In the genomic region with DNA sequence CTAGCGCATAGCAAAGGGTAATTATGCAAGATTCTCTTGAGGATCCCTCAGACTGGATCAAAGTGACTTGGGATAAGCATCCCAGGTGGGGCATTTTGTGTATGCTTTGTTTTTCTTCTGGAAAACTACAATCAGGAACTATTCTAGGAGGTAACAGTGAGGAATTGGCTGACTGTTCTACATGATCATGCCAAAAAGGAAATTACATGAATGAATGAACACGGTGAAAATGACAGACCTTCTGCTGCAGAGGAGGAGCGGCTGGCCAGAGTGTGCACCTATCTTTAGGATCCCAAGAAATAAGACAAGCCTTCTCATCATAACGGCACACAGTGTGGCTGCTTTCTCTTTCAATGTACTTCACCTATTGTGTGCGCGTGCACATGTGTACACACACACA, we compare ENCODE assay signal across 17 mouse cellular contexts.
A peak's percentile ranks its signal among the peaks of the same experiment; 100 is the strongest.
DNase-seq lines count a peak whose midpoint lies in the region; TF ChIP-seq lines count a peak whose summit lies in the region.
"Had no signal": no experiment of that assay in that cellular context is flagged by ENCODE, and none has a peak within 500 bp of the region (broad histone marks: within the 10 kb centered on the region; RNA-seq: fewer than 3 reads in every experiment).

No protein-coding gene starts in this region.

- intact Hi-C loops in left cerebral cortex, postnatal 4 days (cut with DNase I): loop anchor here (10.0 kb wide), 1 partner anchor 201 kb away; no protein-coding TSS in a partner anchor

- TF ChIP-seq CTCF in brain, embryonic 14.5 days (IDR thresholded peaks at IDR 0.05; ENCODE audit: borderline replicate concordance, extremely low read depth, insufficient read depth, insufficient read length): no peak

- peak; percentile 3 for DNase-seq in left cerebral cortex, postnatal 4 days
- no peak for DNase-seq in left cerebral cortex, adult 8-10 months (ENCODE audit: low spot score in 2 of 2)
- peak; percentile 17 for DNase-seq in brain, embryonic 14.5 days (ENCODE audit: low read depth)
- DNase-seq in cerebellum, adult 18-20 months: peak; percentile 24 to 32
- DNase-seq in cerebellum, postnatal 25 days: peak; percentile 24 to 34
- no peak for DNase-seq in urinary bladder, postnatal 10 days (ENCODE audit: low spot score)
- no peak for DNase-seq in thymus, postnatal 25 days
- DNase-seq: adrenal gland, adult 8-10 months; forebrain, postnatal 0 days; gastrocnemius, postnatal 10 days; heart, adult 18-20 months; heart, postnatal 4 days; kidney, adult 2 months; kidney, postnatal 10 days; liver, postnatal 0 days; lung, postnatal 14 days; thymus, postnatal 36 days had no signal

- TF ChIP-seq POLR2A in brain, embryonic 14.5 days (IDR thresholded peaks at IDR 0.05; ENCODE audit: borderline replicate concordance, extremely low read depth, insufficient read depth, insufficient read length, poor library complexity, severe bottlenecking): no peak

Comparison
In these comparisons a context has a peak if more than half of its experiments do, and no peak if none do; other contexts are left out.
1. DNase-seq: peak in left cerebral cortex, postnatal 4 days (single experiment), brain, embryonic 14.5 days (single experiment), cerebellum, adult 18-20 months (2 of 2) and cerebellum, postnatal 25 days (2 of 2); none in left cerebral cortex, adult 8-10 months (0 of 2), urinary bladder, postnatal 10 days (single experiment) and thymus, postnatal 25 days (single experiment).